Mouse (Mus musculus) embryonic facial prominence, embryonic 11.5 days (tissue): ENCODE measurements around the gene Pycr2. TPM values are rescaled to one million over a fixed set of nuclear protein-coding genes. Genes with fewer than 3 reads are reported as not detected.
"Not testable (repeated sequence)": the region's sequence is repeated elsewhere in the genome, so short reads cannot be mapped to it uniquely, and the experiment has no call there.

Experiments used
- ATAC-seq: fragments of 200-750 bp; cut with Nextera tagmentation; replicated peaks from 2 replicates; pipeline ENCODE4 v1.8.0; 2017; ENCODE audit warnings: low read depth; ENCODE audit not compliant: insufficient number of reproducible peaks, low FRiP score, low TSS enrichment
- DNase-seq: peaks from one replicate; pipeline ENCODE4 v3.0.0-alpha.2; 2015; ENCODE audit warnings: low spot score
- H3K27ac ChIP-seq: fragments of 300-500 bp; sonication (generic); replicated peaks from 2 replicates; pipeline ENCODE4 v1.5.1; 2014; ENCODE audit warnings: mild to moderate bottlenecking, low read depth, low read length, control low read depth
- H3K27me3 ChIP-seq: fragments of 300-500 bp; sonication (generic); 2 replicates; pipeline ENCODE4 v1.6.1; 2014; ENCODE audit warnings: mild to moderate bottlenecking, low read length, moderate library complexity, mixed read lengths; ENCODE audit not compliant: control insufficient read depth, insufficient read depth
- H3K36me3 ChIP-seq: fragments of 300-500 bp; sonication (generic); replicated peaks from 2 replicates; pipeline ENCODE4 v1.6.1; 2014; ENCODE audit warnings: low read depth, mild to moderate bottlenecking, low read length, moderate library complexity, mixed read lengths; ENCODE audit not compliant: control insufficient read depth, insufficient read depth
- H3K4me1 ChIP-seq: fragments of 300-500 bp; sonication (generic); 2 replicates; pipeline ENCODE4 v1.6.1; 2014; ENCODE audit warnings: low read length, mixed read lengths; ENCODE audit not compliant: control insufficient read depth, insufficient read depth
- H3K4me2 ChIP-seq: fragments of 300-500 bp; sonication (generic); 2 replicates; pipeline ENCODE4 v1.6.1; 2014; ENCODE audit warnings: low read depth, mild to moderate bottlenecking, control low read depth, low read length, moderate library complexity
- H3K4me3 ChIP-seq: fragments of 300-500 bp; sonication (generic); 2 replicates; pipeline ENCODE4 v1.5.1; 2014; ENCODE audit warnings: low read depth, low read length, control low read depth
- H3K9ac ChIP-seq: fragments of 300-500 bp; sonication (generic); replicated peaks from 2 replicates; pipeline ENCODE4 v1.6.1; 2014; ENCODE audit warnings: mild to moderate bottlenecking, control low read depth, low read length
- H3K9me3 ChIP-seq: fragments of 300-500 bp; sonication (generic); replicated peaks from 2 replicates; pipeline ENCODE4 v1.6.1; 2016; ENCODE audit warnings: mild to moderate bottlenecking, low read length, inconsistent platforms, mixed read lengths; ENCODE audit not compliant: control insufficient read depth
- whole genome bisulfite sequencing: fragments of 180-500 bp; shearing (Covaris S2); extraction: QIAGEN DNeasy Blood & Tissue Kit; methylation state at CpG from one replicate; pipeline ENCODE4 v1.1.7; 2014; 5-methylcytosine and 5-hydroxymethylcytosine counted together
- polyA plus RNA-seq: library from polyadenylated mRNA; unstranded; fragments of >200 nt; fragmentation: Nextera tagmentation; extraction: Ambion mirVana; gene quantifications from 2 replicates; pipeline ENCODE4 v1.2.1, GENCODE M21; 2014

Pycr2 gene
- polyA plus RNA-seq, 1 experiment from 2014 or later, result 92.7 TPM

DNA sequence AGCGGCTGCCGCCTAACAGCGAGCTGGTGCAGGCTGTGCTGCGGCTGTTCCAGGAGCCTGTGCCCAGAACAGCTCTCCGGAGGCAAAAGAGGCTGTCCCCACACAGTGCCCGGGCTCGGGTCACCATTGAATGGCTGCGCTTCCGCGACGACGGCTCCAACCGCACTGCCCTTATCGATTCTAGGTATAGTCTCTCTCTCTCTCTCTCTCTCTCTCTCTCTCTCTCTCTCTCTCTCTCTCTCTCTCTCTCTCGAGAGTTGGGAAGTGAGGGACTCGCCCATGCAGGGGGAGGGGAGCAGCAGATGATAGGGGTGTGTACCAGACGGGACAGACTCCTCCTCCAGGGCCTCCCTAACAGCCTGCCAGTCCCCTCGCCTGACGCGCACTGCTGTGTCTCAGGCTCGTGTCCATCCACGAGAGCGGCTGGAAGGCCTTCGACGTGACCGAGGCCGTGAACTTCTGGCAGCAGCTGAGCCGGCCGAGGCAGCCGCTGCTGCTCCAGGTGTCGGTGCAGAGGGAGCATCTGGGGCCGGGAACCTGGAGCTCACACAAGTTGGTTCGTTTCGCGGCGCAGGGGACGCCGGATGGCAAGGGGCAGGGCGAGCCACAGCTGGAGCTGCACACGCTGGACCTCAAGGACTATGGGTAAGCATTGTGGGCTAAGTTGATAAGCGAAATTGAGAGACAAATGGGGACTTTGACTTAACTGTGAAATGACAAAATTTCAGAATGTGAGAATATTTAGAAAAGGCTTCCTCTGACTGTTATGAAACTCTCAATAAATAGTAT is 32.7 kb downstream of the Pycr2 start:
- not testable (repeated sequence) for ATAC-seq, H3K36me3 ChIP-seq, H3K4me1 ChIP-seq, DNase-seq, H3K27ac ChIP-seq, H3K9me3 ChIP-seq, H3K9ac ChIP-seq
- H3K4me2 ChIP-seq, result peak overlapping the region; percentile 36
- WGBS, result 2% methylated on average over 33 of the region's 41 CpGs
- peaks cover 42% of the 10 kb centered on the region for H3K27me3 ChIP-seq
- H3K4me3 ChIP-seq, result peak overlapping the region; percentile 19; the same call in 1 of the 2 replicates

DNA sequence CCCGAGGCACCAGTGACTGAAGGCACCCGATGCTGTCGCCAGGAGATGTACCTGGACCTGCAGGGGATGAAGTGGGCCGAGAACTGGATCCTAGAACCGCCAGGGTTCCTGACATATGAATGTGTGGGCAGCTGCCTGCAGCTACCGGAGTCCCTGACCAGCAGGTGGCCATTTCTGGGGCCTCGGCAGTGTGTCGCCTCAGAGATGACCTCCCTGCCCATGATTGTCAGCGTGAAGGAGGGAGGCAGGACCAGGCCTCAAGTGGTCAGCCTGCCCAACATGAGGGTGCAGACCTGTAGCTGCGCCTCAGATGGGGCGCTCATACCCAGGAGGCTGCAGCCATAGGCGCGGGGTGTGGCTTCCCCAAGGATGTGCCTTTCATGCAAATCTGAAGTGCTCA is 33.5 kb downstream of the Pycr2 start:
- not testable (repeated sequence) for DNase-seq, H3K4me3 ChIP-seq, H3K9me3 ChIP-seq, ATAC-seq, H3K4me1 ChIP-seq, H3K4me2 ChIP-seq, H3K9ac ChIP-seq, H3K36me3 ChIP-seq, H3K27ac ChIP-seq
- 10% methylated on average over 13 of the region's 13 CpGs for WGBS
- peaks cover 42% of the 10 kb centered on the region for H3K27me3 ChIP-seq

DNA sequence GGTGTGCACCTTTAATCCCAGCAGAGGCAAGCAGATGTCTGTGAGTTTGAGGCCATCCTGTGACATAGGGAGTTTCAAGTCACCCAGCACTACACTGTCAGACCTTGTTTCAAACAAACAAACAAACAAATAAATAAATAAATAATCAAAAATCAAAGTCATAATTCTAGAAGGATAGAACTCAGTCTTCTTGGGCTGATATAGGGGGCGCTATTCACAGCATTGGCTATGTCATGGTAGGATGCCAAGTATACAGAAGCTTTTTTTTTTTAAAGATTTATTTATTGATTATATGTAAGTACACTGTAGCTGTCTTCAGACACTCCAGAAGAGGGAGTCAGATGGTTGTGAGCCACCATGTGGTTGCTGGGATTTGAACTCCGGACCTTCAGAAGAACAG is 34.7 kb downstream of the Pycr2 start:
- DNase-seq, ATAC-seq, H3K9ac ChIP-seq, H3K4me2 ChIP-seq, H3K4me1 ChIP-seq, H3K9me3 ChIP-seq, H3K4me3 ChIP-seq, H3K27ac ChIP-seq, H3K36me3 ChIP-seq: not testable (repeated sequence)
- H3K27me3 ChIP-seq, result peaks cover 43% of the 10 kb centered on the region
- WGBS, result 69% methylated on average over 2 of the region's 2 CpGs

DNA sequence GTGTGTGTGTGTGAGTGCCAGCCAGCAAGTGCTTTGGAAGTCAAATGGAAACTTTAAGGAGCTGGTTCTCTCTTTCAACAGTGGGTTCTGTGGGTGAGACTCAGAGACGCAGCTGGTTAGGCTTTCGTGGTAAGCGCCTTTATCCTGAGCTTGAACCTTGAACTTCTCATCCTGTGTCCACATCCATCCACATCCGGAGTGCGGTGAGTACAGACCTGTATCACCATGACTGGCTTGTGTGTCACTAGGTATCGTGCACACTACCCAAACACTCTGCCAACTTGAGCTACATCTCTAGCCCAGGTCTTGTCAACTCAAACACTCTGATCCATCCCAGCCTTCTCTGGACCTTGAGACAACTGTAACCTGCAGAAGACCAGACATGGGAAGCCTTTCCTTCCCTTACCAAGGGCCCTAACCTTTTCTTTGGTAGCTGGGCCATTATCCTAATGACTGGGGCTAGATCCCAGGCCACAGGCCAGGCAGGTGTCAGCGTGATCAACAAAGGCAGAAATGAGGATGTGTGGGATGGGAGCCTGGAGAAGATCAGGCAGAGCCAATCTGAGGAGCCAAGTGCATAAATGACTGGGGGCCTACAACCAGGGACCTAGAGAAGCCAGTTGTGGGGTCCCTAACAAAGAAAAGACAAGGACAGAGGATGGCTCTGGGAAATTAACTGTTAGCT is 36.8 kb downstream of the Pycr2 start:
- no peaks in the 10 kb centered on the region; the same call in 1 of the 2 replicates for H3K4me1 ChIP-seq
- 85% methylated on average over 7 of the region's 7 CpGs for WGBS
- H3K9ac ChIP-seq, result no peak overlapping the region; the same call in 1 of the 2 replicates
- no peak for ATAC-seq
- peak overlapping the region; percentile 8; the same call in 1 of the 2 replicates for H3K4me3 ChIP-seq
- no peak overlapping the region; the same call in 1 of the 2 replicates for H3K4me2 ChIP-seq
- H3K9me3 ChIP-seq, result no peaks in the 10 kb centered on the region
- no peak for DNase-seq
- no peaks in the 10 kb centered on the region for H3K36me3 ChIP-seq
- H3K27ac ChIP-seq, result no peak overlapping the region
- peaks cover 32% of the 10 kb centered on the region for H3K27me3 ChIP-seq

DNA sequence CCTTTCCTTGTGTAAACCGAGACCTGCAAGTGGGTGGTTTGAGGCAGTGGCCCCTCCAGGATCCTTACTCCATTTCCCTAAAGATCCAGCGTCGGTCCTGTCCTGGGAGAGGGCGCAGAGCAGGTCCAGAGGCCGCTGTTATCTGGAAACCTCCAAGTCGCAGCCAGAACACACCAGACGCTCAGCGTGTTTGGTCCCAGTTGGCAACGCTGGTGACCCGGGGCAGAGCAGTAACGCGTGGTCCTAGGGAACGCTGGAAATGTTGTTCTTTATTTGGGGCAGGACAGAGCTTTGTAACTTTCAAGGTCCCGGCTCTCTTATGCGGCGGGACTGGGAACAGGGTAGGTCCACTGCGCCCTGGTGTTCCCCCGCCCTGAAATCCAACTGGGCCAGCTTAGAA is 37.6 kb downstream of the Pycr2 start:
- Histone ChIP-seq H3K4me3 (peak overlapping the region; percentile 79), H3K4me1 (no peaks in the 10 kb centered on the region; the same call in 1 of the 2 replicates), H3K27ac (no peak overlapping the region), H3K36me3 (no peaks in the 10 kb centered on the region), H3K9ac (peak overlapping the region; percentile 76), H3K27me3 (peaks cover 28% of the 10 kb centered on the region), H3K9me3 (no peaks in the 10 kb centered on the region), H3K4me2 (peak overlapping the region; percentile 92)
- ATAC-seq (no peak), DNase-seq (no peak)
- 3% methylated on average over 18 of the region's 18 CpGs for WGBS

DNA sequence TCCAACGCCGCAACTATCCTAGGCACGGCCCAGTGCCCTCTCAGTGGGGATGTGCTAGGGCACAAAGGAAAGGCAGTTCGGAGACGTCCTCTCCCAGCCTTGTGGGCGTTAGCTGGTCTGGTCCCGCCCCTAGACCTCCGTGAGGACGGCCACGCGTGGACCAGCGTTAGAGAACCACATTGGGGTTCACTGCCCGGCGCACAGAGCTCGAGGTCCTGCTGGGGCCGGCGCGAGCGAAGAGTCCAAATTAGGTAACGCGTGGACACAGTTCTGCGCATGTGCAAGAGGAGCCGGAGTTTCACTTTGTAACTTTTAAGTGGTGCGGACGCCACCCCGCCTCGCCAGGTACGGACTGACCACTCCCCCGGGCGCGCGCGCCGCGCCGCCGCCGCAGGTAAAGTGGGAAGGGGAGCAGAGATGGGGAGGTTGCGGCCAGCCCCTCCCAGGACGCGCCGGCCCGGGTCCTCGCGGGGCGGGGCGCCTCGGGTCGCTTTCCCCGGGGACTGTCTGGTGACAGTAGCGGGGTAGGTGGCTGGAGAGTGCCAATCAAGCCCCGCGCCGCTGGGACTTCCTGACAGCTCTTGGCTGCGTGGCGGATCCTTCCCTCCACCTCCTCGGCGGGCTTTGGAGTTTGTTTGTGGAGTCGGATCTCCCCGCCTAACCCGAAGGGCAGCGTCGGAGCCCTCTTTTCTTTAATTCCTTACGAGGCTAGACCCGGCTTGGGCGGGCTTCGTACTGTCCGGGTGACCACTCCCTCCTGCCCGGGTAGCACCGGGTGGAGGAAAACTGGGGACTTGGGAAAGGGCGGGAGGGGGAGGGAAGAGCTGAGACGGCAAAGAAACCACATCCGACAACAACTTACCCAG is 38.3 kb downstream of the Pycr2 start, which contains the start of gene Tmem63a:
TSS of gene Tmem63a (plus strand) at position 179 of the 866 bp plus-strand sequence.
- peak; percentile 27; the same call in 1 of the 2 replicates for ATAC-seq
- no peak within 1 kb of the TSS for H3K27ac ChIP-seq
- peak; percentile 78 for DNase-seq
- peaks cover 28% of the 10 kb centered on the region for H3K27me3 ChIP-seq
- H3K9ac ChIP-seq, result peak within 1 kb of the TSS; percentile 76
- H3K4me2 ChIP-seq, result peak within 1 kb of the TSS; percentile 92
- no peaks in the 10 kb centered on the region for H3K36me3 ChIP-seq
- H3K4me1 ChIP-seq, result no peaks in the 10 kb centered on the region; the same call in 1 of the 2 replicates
- under 1% methylated on average over 69 of the region's 73 CpGs for WGBS
- no peaks in the 10 kb centered on the region for H3K9me3 ChIP-seq
- peak within 1 kb of the TSS; percentile 79 for H3K4me3 ChIP-seq

DNA sequence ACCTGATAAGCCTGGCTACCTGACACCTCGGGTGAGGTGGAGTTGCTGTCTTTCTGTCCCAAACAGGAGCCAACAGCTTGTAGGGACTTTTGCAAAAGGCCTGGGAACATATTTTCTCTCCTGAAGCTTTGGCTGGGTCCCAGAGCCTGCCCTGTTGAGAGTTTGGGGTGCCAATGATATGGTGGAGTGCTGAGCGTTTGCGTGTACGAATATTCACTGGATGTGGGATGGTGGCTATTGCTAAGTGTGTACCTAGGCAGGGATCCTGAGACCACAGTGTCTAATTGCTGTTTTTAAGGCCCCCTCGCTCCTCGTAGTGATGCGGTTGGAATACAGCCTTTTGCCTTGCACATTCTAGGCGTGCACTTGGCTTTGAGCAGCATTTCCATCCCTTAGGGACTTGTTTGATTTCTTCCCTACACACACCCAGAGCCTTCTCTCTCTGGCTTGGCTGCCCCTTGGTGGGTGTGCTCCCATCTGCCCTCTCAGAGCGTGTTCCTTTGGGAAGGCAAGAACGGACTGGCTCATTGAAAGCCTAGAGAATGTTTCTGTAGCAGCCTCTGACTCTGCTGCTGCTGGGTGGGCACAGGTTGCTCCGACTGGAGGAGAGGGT is 39.0 kb downstream of the Pycr2 start:
- peak overlapping the region; percentile 79 for H3K4me3 ChIP-seq
- H3K4me2 ChIP-seq, result peak overlapping the region; percentile 92
- no peaks in the 10 kb centered on the region for H3K9me3 ChIP-seq
- ATAC-seq (no peak), DNase-seq (no peak)
- no peaks in the 10 kb centered on the region for H3K36me3 ChIP-seq
- 41% methylated on average over 11 of the region's 11 CpGs for WGBS
- no peak overlapping the region for H3K27ac ChIP-seq
- no peak overlapping the region for H3K9ac ChIP-seq
- H3K4me1 ChIP-seq, result no peaks in the 10 kb centered on the region; the same call in 1 of the 2 replicates
- peaks cover 21% of the 10 kb centered on the region for H3K27me3 ChIP-seq
